Mouse (Mus musculus): Measurements from ENCODE around the gene Olfr1030.
"Not testable (repeated sequence)": the region's sequence is repeated elsewhere in the genome, so short reads cannot be mapped to it uniquely, and the experiment has no call there.

The Olfr1030 gene

GRCm38 (mm10) chr2:85978976-85979375 is at the start of gene Olfr1030:
TSS of gene Olfr1030 (plus strand) at chr2:85979276.
- in situ Hi-C loops (cut with MboI, MseI), result loop anchor here (10.0 kb wide), 1 partner anchor 926 kb away; no protein-coding TSS in a partner anchor

GRCm38 (mm10) chr2:85950137-85950536 is 28.9 kb upstream of the Olfr1030 start, which contains the start of gene Olfr1028:
TSS of gene Olfr1028 (plus strand) at chr2:85950437.
- in situ Hi-C loops (cut with MboI, MseI), result no loop called here

GRCm38 (mm10) chr2:85973595-85973994 is 5.5 kb upstream of the Olfr1030 start, which contains the start of gene Olfr1029:
TSS of gene Olfr1029 (plus strand) at chr2:85973895.
- in situ Hi-C loops (cut with MboI, MseI), result loop anchor here (10.0 kb wide), 1 partner anchor 931 kb away; no protein-coding TSS in a partner anchor

DNA sequence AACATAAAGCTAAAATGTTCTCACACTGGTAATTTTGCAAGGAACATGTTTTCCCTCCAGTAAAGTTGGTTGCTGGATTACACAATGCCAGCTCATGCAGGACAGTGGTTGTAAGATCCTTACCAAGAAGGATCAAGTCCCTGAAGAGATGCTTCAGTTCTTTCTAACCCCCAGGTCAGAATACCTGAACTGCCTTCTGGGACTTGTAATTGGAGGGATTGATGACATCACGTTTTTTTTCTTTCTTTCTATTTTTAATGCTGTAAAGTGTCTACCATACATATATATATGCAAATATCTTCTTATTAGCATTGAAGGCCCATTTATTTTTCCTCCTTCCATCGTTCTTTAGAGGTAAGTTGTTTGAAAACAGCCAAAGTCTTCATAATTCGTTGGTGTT is 10.9 kb downstream of the Olfr1030 start, which contains the start of gene Olfr1031:
Olfr1031 (plus strand) TSS at position 301 of the 400 bp plus-strand sequence.
- in situ Hi-C loops (cut with MboI, MseI), result no loop called here

GRCm38 (mm10) chr2:86005240-86005639 is 26.2 kb downstream of the Olfr1030 start, which contains the start of gene Olfr1032:
TSS of gene Olfr1032 (plus strand) at chr2:86005540.
- in situ Hi-C loops (cut with MboI, MseI), result no loop called here

GRCm38 (mm10) chr2:86020406-86020805 is 41.3 kb downstream of the Olfr1030 start, which contains the start of gene Olfr1033:
TSS of gene Olfr1033 (plus strand) at chr2:86020633.
- in situ Hi-C loops (cut with MboI, MseI), result not testable (repeated sequence)

GRCm38 (mm10) chr2:86021518-86021917 is 42.4 kb downstream of the Olfr1030 start:
- in situ Hi-C loops (cut with MboI, MseI), result not testable (repeated sequence)
